Mouse (Mus musculus): ENCODE data around the gene Gm10638. TPM values are rescaled to one million over a fixed set of nuclear protein-coding genes. Genes with fewer than 3 reads are reported as not detected.

The Gm10638 gene
- polyA plus RNA-seq (2014; fragmentation: Illumina TruSeq; extraction: RNeasy Lipid Tissue Mini Kit (QIAGEN cat#74804); ENCODE audit: low read depth, low replicate concordance), result not detected

DNA sequence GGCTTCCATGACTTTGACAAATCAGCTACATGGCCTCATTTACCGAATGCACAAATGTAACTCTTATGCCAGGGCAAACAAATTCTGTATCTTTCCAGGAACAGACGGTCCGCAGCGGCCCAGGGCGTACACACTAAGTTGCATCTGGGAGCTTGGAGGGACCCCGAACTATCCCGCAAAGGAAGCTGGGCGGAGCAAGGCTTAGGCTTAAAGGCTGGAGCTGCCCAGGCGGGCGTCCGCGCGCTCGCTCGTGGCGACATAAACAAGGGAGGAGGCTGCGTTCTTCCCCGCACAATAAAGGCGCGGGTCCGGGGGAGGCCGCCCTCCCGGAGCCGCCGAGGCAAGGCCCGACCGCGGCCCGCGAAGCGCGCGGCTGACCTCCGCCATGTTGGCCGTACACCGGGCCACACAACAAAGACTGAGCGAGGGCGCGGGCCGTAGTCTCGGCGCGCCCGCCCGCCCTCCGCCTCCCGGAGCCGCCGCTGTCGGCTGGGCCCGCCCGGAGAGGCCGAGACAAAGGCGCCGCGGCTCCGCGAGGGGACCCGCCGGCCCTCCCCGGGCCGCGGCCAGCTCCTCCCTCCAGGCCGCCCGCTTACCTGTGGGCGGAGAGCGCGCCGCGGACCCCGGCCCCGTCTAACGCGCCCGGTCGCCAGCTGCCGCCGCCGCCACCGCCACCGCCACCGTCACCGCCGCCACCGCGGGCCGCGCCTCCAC lies at the start of gene Gm10638, which contains the start of gene Siah1a:
Gene Gm10638, plus strand, starts transcription at position 479 of the 714 bp plus-strand sequence.
Gene Siah1a, minus strand, starts transcription at position 714 of the 714 bp plus-strand sequence.

Other genes with a start within 250 kb of the Gm10638 start
- gene Abcc12, start 165.0 kb upstream of the Gm10638 start, polyA plus RNA-seq (2014; fragmentation: Illumina TruSeq; extraction: RNeasy Lipid Tissue Mini Kit (QIAGEN cat#74804); ENCODE audit: low read depth, low replicate concordance), result not detected
- 105 TPM for gene Lonp2, start 121.7 kb upstream of the Gm10638 start, polyA plus RNA-seq (2014; fragmentation: Illumina TruSeq; extraction: RNeasy Lipid Tissue Mini Kit (QIAGEN cat#74804); ENCODE audit: low read depth, low replicate concordance)
- 34.2 TPM for gene Siah1a, start 235 bp downstream of the Gm10638 start, polyA plus RNA-seq (2014; fragmentation: Illumina TruSeq; extraction: RNeasy Lipid Tissue Mini Kit (QIAGEN cat#74804); ENCODE audit: low read depth, low replicate concordance)
- gene N4bp1, start 139.6 kb downstream of the Gm10638 start, polyA plus RNA-seq (2014; fragmentation: Illumina TruSeq; extraction: RNeasy Lipid Tissue Mini Kit (QIAGEN cat#74804); ENCODE audit: low read depth, low replicate concordance), result 16.1 TPM